Mouse (Mus musculus) hindbrain, embryonic 16.5 days (tissue): ENCODE results near the gene Elf2. TPM values are rescaled to one million over a fixed set of nuclear protein-coding genes. Genes with fewer than 3 reads are reported as not detected.

Source experiments
- ATAC-seq: fragments of 200-750 bp; cut with Nextera tagmentation; 2 replicates; pipeline ENCODE4 v1.8.0; 2017; ENCODE audit warnings: moderate TSS enrichment, moderate library complexity
- H3K27ac ChIP-seq: fragments of 300-500 bp; sonication (generic); 2 replicates; pipeline ENCODE4 v1.5.1; 2014; ENCODE audit warnings: low read depth, mild to moderate bottlenecking, control low read depth, low read length, moderate library complexity
- H3K27me3 ChIP-seq: fragments of 300-500 bp; sonication (generic); replicated peaks from 2 replicates; pipeline ENCODE4 v1.6.1; 2014; ENCODE audit warnings: low read length; ENCODE audit not compliant: control insufficient read depth, insufficient read depth
- H3K36me3 ChIP-seq: fragments of 300-500 bp; sonication (generic); 2 replicates; pipeline ENCODE4 v1.6.1; 2014; ENCODE audit warnings: mild to moderate bottlenecking, low read length, moderate library complexity, mixed read lengths; ENCODE audit not compliant: control insufficient read depth, insufficient read depth
- H3K4me1 ChIP-seq: fragments of 300-500 bp; sonication (generic); 2 replicates; pipeline ENCODE4 v1.6.1; 2014; ENCODE audit warnings: low read depth, low read length; ENCODE audit not compliant: control insufficient read depth, insufficient read depth
- H3K4me2 ChIP-seq: fragments of 300-500 bp; sonication (generic); 2 replicates; pipeline ENCODE4 v1.6.1; 2014; ENCODE audit warnings: mild to moderate bottlenecking, low read length, control low read depth, moderate library complexity
- H3K4me3 ChIP-seq: fragments of 300-500 bp; sonication (generic); 2 replicates; pipeline ENCODE4 v1.5.1; 2014; ENCODE audit warnings: mild to moderate bottlenecking, low read length, control low read depth, moderate library complexity
- H3K9ac ChIP-seq: fragments of 300-500 bp; sonication (generic); 2 replicates; pipeline ENCODE4 v1.6.1; 2014; ENCODE audit warnings: low read depth, mild to moderate bottlenecking, control low read depth, low read length, moderate library complexity
- H3K9me3 ChIP-seq: fragments of 300-500 bp; sonication (generic); 2 replicates; pipeline ENCODE4 v1.6.1; 2014; ENCODE audit warnings: mild to moderate bottlenecking, low read length, moderate library complexity; ENCODE audit not compliant: control insufficient read depth
- WGBS: fragments of 180-500 bp; shearing (Covaris S2); extraction: QIAGEN DNeasy Blood & Tissue Kit; methylation state at CpG from one replicate; pipeline ENCODE4 v1.1.7; 2014; 5-methylcytosine and 5-hydroxymethylcytosine counted together
- polyA plus RNA-seq: library from polyadenylated mRNA; unstranded; fragments of >200 nt; fragmentation: Nextera tagmentation; extraction: Ambion mirVana; gene quantifications from 2 replicates; pipeline ENCODE4 v1.2.1, GENCODE M21; 2015

The Elf2 gene
- polyA plus RNA-seq, 1 experiment from 2014 or later = 31.4 TPM

DNA sequence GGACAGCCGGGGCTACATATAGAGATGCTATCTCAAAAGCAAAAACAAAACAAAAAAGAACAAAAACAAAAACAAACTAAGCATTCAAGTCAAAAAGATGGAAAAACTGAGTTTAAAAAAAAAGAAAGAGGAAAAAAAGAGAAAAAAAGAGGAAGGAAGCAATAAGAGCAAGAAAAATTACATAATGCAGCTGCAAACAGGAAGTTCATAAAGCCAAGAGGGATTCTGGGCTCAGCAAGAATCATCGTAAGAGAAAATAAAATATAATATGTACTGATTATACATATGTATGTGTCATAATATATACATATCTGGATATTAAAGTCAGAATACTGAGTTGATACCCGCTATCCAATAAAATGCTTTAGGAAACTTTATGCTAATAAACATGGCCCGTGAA, 58.7 kb downstream of the Elf2 start:
- H3K4me2 ChIP-seq = no peak overlapping the region
- no peak overlapping the region for H3K4me3 ChIP-seq
- no peak for ATAC-seq
- H3K9me3 ChIP-seq = no peaks in the 10 kb centered on the region
- H3K4me1 ChIP-seq = no peaks in the 10 kb centered on the region; the same call in 1 of the 2 replicates
- no peaks in the 10 kb centered on the region for H3K36me3 ChIP-seq
- no peaks in the 10 kb centered on the region for H3K27me3 ChIP-seq
- 96% methylated on average over 4 of the region's 4 CpGs for WGBS
- no peak overlapping the region for H3K27ac ChIP-seq
- no peak overlapping the region for H3K9ac ChIP-seq

DNA sequence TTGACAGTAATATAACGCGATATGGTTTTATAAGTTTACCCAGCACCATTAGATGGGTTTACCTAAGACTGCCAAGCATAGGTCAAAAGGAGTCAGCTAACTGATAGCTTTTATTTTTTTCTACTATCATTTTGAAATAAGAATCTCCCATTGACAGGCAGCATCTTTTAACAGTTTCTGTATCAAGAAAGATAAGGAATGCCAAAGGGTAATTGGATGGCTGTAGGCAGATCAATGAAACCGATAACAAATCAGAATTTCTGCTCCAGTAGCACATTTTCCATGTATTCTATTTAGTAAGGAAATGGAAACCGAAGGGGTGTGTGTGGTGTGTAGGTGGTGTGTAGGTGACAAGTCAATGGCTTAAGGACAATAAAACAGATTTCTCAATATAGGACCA, 62.0 kb downstream of the Elf2 start:
- Histone ChIP-seq H3K4me3 (no peak overlapping the region), H3K36me3 (no peaks in the 10 kb centered on the region), H3K9ac (no peak overlapping the region), H3K4me2 (no peak overlapping the region), H3K9me3 (no peaks in the 10 kb centered on the region), H3K27me3 (no peaks in the 10 kb centered on the region), H3K27ac (no peak overlapping the region), H3K4me1 (peaks cover 9% of the 10 kb centered on the region)
- WGBS = 81% methylated on average over 4 of the region's 4 CpGs
- no peak for ATAC-seq

DNA sequence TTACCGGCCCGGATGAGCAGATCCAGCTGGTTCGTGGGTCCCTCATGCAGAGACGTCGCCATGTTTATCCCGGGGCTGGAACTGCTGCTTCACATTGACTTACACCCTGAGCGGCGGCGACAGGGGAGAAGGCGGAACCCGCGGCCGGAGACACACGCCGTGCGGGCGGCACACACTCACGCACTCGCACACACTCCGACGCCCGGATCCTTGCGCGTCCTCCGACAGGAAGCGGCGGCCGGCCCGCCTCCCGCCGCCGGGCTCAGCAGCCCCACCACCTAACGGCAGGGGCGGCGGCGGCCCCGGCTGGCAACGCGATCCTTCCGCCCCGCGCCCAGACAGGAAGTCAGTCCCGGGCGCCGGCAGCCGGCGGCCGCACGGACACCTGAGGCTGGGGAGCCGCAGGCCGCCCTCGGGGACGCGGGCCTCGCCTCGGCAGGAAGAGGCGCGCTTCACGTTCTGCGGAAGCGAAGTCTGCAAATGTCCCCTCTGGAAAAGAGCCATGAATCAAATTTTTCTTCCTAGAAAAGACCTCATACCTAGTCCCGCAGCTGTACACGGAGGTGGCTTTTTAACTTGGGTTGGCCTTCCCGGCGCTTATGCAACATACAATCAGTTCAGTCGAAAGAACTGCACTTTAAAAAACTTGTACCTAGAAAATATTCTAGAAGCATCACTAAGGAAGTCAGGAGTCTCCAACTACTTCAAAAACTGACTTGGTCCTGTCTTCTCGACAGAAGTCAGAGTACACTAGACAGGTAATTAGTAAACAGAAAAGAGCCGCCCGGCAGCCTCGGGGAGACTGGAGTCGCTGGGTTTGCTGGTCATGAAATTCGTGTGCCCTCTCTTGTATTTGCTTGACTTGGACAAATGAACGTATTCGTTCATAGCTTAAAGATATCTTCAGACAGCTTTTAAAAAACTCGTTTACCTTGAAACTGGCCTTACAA, 63.0 kb downstream of the Elf2 start:
- peak overlapping the region; percentile 88 for H3K4me3 ChIP-seq
- H3K9me3 ChIP-seq = no peaks in the 10 kb centered on the region
- H3K27me3 ChIP-seq = no peaks in the 10 kb centered on the region
- H3K4me2 ChIP-seq = peak overlapping the region; percentile 60
- WGBS = under 1% methylated on average over 74 of the region's 75 CpGs
- peaks cover 9% of the 10 kb centered on the region for H3K4me1 ChIP-seq
- peak; percentile 61 for ATAC-seq
- peak overlapping the region; percentile 82 for H3K9ac ChIP-seq
- H3K27ac ChIP-seq = peak overlapping the region; percentile 85
- H3K36me3 ChIP-seq = no peaks in the 10 kb centered on the region

DNA sequence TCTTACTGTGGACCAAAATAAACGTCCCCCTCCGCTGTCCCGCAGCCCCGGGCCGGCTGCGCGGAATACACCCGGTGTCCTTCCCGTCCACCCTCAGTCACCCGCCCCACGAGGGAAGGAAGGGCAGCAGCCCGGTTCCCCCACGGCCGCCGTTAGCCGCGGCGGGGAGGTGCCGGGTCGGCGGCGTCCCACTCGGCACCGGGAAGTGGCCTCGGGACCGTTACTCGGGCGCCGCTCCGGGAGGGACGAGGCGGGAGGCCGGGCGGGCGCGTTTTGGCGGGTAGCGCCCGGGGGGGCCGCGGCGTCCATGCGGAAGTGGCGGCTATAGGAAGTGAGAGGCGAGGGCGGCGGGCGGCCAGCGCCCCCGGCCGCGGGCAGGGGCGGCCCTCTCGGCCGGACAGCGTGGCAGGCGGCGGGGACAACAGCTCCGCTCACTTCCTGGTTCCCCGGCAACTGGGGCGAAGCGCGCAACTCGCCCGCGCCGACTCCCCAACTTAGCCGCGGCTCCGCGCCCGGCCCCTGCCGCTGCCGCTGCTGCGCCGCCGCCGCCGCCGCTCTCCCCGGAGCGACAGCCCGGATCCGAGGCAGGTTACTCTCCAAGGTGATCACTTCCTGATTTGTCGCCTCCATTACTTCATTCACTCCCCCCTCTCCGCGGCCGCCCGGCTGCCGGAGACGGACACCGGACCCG, 63.9 kb downstream of the Elf2 start:
- no peaks in the 10 kb centered on the region for H3K36me3 ChIP-seq
- no peaks in the 10 kb centered on the region for H3K27me3 ChIP-seq
- H3K9me3 ChIP-seq = no peaks in the 10 kb centered on the region
- peak overlapping the region; percentile 82 for H3K9ac ChIP-seq
- peaks cover 9% of the 10 kb centered on the region for H3K4me1 ChIP-seq
- H3K27ac ChIP-seq = peak overlapping the region; percentile 85
- under 1% methylated on average over 48 of the region's 93 CpGs for WGBS
- peak overlapping the region; percentile 60 for H3K4me2 ChIP-seq
- peak; percentile 19 for ATAC-seq
- peak overlapping the region; percentile 88 for H3K4me3 ChIP-seq

DNA sequence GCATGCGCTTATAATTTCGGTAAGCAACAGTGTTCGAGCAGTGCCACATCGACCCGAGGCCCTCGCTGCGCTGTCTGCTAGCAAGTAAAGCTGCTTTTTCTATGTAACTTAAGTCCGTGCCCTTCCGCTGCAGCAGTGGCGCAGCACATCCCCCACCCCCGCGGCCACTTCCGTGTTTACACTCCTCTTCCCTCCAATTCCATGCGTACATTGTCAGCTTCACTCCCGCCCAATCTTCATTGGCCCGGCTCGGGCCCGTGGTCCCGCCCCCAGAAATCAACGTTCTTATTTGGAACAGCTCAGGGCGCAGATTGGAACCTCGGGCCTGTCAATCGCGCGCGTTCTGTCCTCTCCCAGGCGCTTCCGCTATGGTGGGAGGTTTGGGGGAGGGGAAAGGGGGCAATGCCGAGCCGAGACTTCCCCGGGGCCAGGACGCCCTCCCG, 64.5 kb downstream of the Elf2 start:
- Histone ChIP-seq H3K4me3 (peak overlapping the region; percentile 88), H3K27me3 (no peaks in the 10 kb centered on the region), H3K9ac (peak overlapping the region; percentile 82), H3K27ac (peak overlapping the region; percentile 85), H3K4me2 (peak overlapping the region; percentile 69), H3K4me1 (peaks cover 9% of the 10 kb centered on the region), H3K9me3 (no peaks in the 10 kb centered on the region), H3K36me3 (no peaks in the 10 kb centered on the region)
- under 1% methylated on average over 31 of the region's 33 CpGs for WGBS
- peak; percentile 98 for ATAC-seq

DNA sequence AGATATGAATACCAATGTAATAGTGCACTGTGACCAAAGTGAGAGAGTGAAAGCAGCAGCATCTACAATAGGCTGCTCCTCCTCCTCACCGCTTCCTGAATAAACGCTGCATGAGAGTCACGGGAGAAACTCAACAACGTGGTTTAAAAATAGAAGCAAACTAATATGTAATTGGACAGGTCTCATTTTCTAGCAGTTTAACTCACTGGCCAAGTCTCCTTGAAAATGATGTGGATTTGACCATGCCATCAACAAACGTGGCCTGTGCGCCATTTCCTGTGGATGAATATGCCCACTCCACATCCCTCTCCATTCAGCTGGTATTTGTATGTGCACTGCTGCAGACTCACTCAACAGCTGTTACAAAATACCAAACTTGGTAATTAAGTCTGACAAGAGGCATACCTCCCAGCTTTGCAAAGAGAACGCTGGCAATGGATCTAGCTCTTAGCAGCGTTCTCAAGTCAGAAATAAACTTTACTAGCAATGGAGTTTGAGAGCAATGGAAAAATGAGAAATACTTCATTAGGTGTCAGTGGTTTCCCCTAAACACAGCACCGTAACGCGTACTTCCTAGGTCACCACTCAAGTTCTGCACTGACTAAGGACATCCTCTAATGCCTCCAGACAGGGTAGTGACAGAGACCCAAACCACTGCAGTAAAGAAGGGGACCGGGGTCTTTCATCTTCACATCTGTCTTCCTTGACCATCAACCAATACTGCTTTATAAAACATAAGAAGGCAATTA, 70.2 kb downstream of the Elf2 start:
- Histone ChIP-seq H3K36me3 (peaks cover 3% of the 10 kb centered on the region), H3K9me3 (no peaks in the 10 kb centered on the region), H3K27me3 (no peaks in the 10 kb centered on the region), H3K9ac (no peak overlapping the region), H3K27ac (no peak overlapping the region), H3K4me3 (no peak overlapping the region), H3K4me1 (peaks cover 5% of the 10 kb centered on the region), H3K4me2 (no peak overlapping the region)
- WGBS = 88% methylated on average over 12 of the region's 12 CpGs
- no peak for ATAC-seq

DNA sequence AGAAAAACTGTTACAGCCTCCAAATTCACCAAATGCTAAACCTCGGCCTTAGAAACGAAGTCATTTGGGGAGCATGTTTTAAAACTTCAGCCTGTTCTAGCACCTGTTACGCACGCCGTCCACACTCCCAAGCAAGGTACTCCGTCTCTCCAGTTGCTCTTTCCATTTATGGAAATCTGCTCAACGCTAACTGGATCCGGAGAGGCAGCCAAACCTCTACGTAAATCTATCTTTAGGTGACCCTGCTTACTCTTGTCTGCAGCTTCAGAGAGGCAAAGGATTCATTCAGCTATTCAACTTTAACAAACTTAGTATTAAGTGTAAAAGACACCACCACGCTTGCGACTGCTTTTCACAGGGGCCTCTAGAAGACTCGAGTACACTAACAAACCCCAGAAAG, 72.0 kb downstream of the Elf2 start:
- Histone ChIP-seq H3K9me3 (no peaks in the 10 kb centered on the region), H3K4me2 (no peak overlapping the region), H3K27me3 (no peaks in the 10 kb centered on the region), H3K27ac (no peak overlapping the region), H3K4me1 (no peaks in the 10 kb centered on the region), H3K36me3 (peaks cover 11% of the 10 kb centered on the region), H3K9ac (no peak overlapping the region), H3K4me3 (no peak overlapping the region)
- no peak for ATAC-seq
- WGBS = 88% methylated on average over 12 of the region's 12 CpGs

DNA sequence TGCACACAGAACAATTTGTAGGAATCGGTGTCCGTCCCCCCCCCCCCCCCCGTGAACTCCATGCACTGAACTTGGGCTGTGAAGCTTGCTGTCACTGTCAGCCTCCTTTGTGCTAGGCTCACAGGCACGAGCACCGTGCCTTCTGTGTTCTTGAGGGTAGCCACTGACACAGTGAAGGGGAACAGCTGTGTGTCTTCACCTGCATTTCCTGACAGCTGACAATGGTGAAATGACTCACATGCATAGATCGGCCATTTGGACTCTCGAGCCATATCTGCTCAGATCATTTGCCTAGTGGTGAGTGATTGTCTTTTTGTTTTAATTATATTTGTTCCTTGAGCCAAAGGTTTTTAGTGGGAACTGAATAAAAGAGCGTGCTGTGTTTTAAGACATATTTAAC, 77.5 kb downstream of the Elf2 start:
- WGBS = 88% methylated on average over 6 of the region's 8 CpGs
- no peaks in the 10 kb centered on the region for H3K9me3 ChIP-seq
- no peak overlapping the region for H3K9ac ChIP-seq
- H3K27ac ChIP-seq = no peak overlapping the region
- H3K27me3 ChIP-seq = no peaks in the 10 kb centered on the region
- H3K4me2 ChIP-seq = no peak overlapping the region
- no peak for ATAC-seq
- no peak overlapping the region for H3K4me3 ChIP-seq
- H3K36me3 ChIP-seq = peaks cover 19% of the 10 kb centered on the region
- no peaks in the 10 kb centered on the region for H3K4me1 ChIP-seq

DNA sequence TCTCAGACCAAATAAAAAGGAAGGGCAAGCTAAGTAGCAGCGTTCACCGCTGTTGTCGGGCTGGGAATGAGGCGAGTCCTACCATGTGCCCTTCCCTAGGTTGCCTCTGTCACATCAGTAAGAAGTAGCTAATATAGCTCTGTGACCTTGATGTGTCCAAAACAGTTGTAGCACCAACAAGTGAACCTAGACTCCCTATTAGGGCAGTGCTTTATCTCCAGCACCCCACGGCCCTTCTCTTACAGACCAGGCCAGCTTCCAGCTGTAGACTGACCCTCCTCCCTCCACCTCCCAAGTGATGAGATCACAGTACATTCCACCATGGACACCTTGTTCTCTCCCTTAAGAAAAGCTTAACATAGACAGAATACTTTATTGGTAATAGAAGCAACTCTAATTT, 82.4 kb downstream of the Elf2 start:
- H3K4me1 ChIP-seq = no peaks in the 10 kb centered on the region
- no peak overlapping the region for H3K4me2 ChIP-seq
- H3K4me3 ChIP-seq = no peak overlapping the region
- no peak overlapping the region for H3K9ac ChIP-seq
- no peak for ATAC-seq
- H3K36me3 ChIP-seq = peaks cover 25% of the 10 kb centered on the region
- H3K27ac ChIP-seq = no peak overlapping the region
- H3K9me3 ChIP-seq = no peaks in the 10 kb centered on the region
- no peaks in the 10 kb centered on the region for H3K27me3 ChIP-seq
- WGBS = 99% methylated on average over 5 of the region's 5 CpGs
